Mouse (Mus musculus): ENCODE data around the gene Slc25a16. TPM values are rescaled to one million over a fixed set of nuclear protein-coding genes. Genes with fewer than 3 reads are reported as not detected.

Gene Slc25a16
- polyA plus RNA-seq, 1 experiment = 24.0 TPM

GRCm38 (mm10) chr10:62893356-62893884 lies 27.0 kb upstream of the Slc25a16 start:
- H3K27ac ChIP-seq (ENCODE audit: control insufficient read depth, insufficient read depth, low read length) = no peak overlapping the region
- no peaks in the 10 kb centered on the region for H3K4me1 ChIP-seq (replicated peaks; ENCODE audit: control insufficient read depth, insufficient read depth, low read length)
- no peaks in the 10 kb centered on the region for H3K36me3 ChIP-seq (ENCODE audit: control insufficient read depth, insufficient read depth, low read length)
- TF ChIP-seq POLR2A (IDR thresholded peaks at IDR 0.05; ENCODE audit: control insufficient read depth, extremely low read depth, insufficient read depth, low read length, poor library complexity) (no peak), CTCF (IDR thresholded peaks at IDR 0.05; ENCODE audit: borderline replicate concordance, control insufficient read depth, extremely low read depth, insufficient read depth, low read length, poor library complexity) (no peak)
- no peak overlapping the region for H3K4me3 ChIP-seq (ENCODE audit: control insufficient read depth, insufficient read depth, low read length)
- no peaks in the 10 kb centered on the region for H3K27me3 ChIP-seq (ENCODE audit: control insufficient read depth, insufficient read depth, low read length)
- no peak for DNase-seq
- 13% methylated on average over 6 of the region's 6 CpGs for WGBS

- Histone ChIP-seq H3K4me1 (replicated peaks; ENCODE audit: control insufficient read depth, insufficient read depth, low read length) (no peaks in the 10 kb centered on the region), H3K36me3 (ENCODE audit: control insufficient read depth, insufficient read depth, low read length) (no peaks in the 10 kb centered on the region), H3K27ac (ENCODE audit: control insufficient read depth, insufficient read depth, low read length) (no peak overlapping the region), H3K4me3 (ENCODE audit: control insufficient read depth, insufficient read depth, low read length) (no peak overlapping the region), H3K27me3 (ENCODE audit: control insufficient read depth, insufficient read depth, low read length) (no peaks in the 10 kb centered on the region)
- 95% methylated on average over 3 of the region's 3 CpGs for WGBS
- TF ChIP-seq POLR2A (IDR thresholded peaks at IDR 0.05; ENCODE audit: control insufficient read depth, extremely low read depth, insufficient read depth, low read length, poor library complexity) (no peak), CTCF (IDR thresholded peaks at IDR 0.05; ENCODE audit: borderline replicate concordance, control insufficient read depth, extremely low read depth, insufficient read depth, low read length, poor library complexity) (no peak)
- no peak for DNase-seq
These were observed 26.0 kb upstream of the Slc25a16 start for GRCm38 (mm10) chr10:62894447-62894846.

GRCm38 (mm10) chr10:62895386-62895785 lies 25.0 kb upstream of the Slc25a16 start:
- no peaks in the 10 kb centered on the region for H3K36me3 ChIP-seq (ENCODE audit: control insufficient read depth, insufficient read depth, low read length)
- no peak overlapping the region for H3K27ac ChIP-seq (ENCODE audit: control insufficient read depth, insufficient read depth, low read length)
- no peaks in the 10 kb centered on the region for H3K4me1 ChIP-seq (replicated peaks; ENCODE audit: control insufficient read depth, insufficient read depth, low read length)
- TF ChIP-seq POLR2A (IDR thresholded peaks at IDR 0.05; ENCODE audit: control insufficient read depth, extremely low read depth, insufficient read depth, low read length, poor library complexity) = no peak
- no peak for TF ChIP-seq CTCF (IDR thresholded peaks at IDR 0.05; ENCODE audit: borderline replicate concordance, control insufficient read depth, extremely low read depth, insufficient read depth, low read length, poor library complexity)
- no peaks in the 10 kb centered on the region for H3K27me3 ChIP-seq (ENCODE audit: control insufficient read depth, insufficient read depth, low read length)
- no peak for DNase-seq
- 68% methylated on average over 6 of the region's 6 CpGs for WGBS
- no peak overlapping the region for H3K4me3 ChIP-seq (ENCODE audit: control insufficient read depth, insufficient read depth, low read length)

- H3K27me3 ChIP-seq (ENCODE audit: control insufficient read depth, insufficient read depth, low read length) = no peaks in the 10 kb centered on the region
- H3K4me1 ChIP-seq (replicated peaks; ENCODE audit: control insufficient read depth, insufficient read depth, low read length) = no peaks in the 10 kb centered on the region
- H3K4me3 ChIP-seq (ENCODE audit: control insufficient read depth, insufficient read depth, low read length) = no peak overlapping the region
- TF ChIP-seq POLR2A (IDR thresholded peaks at IDR 0.05; ENCODE audit: control insufficient read depth, extremely low read depth, insufficient read depth, low read length, poor library complexity) (no peak), CTCF (IDR thresholded peaks at IDR 0.05; ENCODE audit: borderline replicate concordance, control insufficient read depth, extremely low read depth, insufficient read depth, low read length, poor library complexity) (no peak)
- H3K27ac ChIP-seq (ENCODE audit: control insufficient read depth, insufficient read depth, low read length) = no peak overlapping the region
- WGBS = 73% methylated on average over 4 of the region's 4 CpGs
- no peak for DNase-seq
- no peaks in the 10 kb centered on the region for H3K36me3 ChIP-seq (ENCODE audit: control insufficient read depth, insufficient read depth, low read length)
These were observed 24.4 kb upstream of the Slc25a16 start for GRCm38 (mm10) chr10:62896035-62896434.

GRCm38 (mm10) chr10:62896774-62897173 lies 23.7 kb upstream of the Slc25a16 start:
- H3K36me3 ChIP-seq (ENCODE audit: control insufficient read depth, insufficient read depth, low read length) = no peaks in the 10 kb centered on the region
- no peak overlapping the region for H3K4me3 ChIP-seq (ENCODE audit: control insufficient read depth, insufficient read depth, low read length)
- TF ChIP-seq CTCF (IDR thresholded peaks at IDR 0.05; ENCODE audit: borderline replicate concordance, control insufficient read depth, extremely low read depth, insufficient read depth, low read length, poor library complexity) (no peak), POLR2A (IDR thresholded peaks at IDR 0.05; ENCODE audit: control insufficient read depth, extremely low read depth, insufficient read depth, low read length, poor library complexity) (no peak)
- no peak overlapping the region for H3K27ac ChIP-seq (ENCODE audit: control insufficient read depth, insufficient read depth, low read length)
- DNase-seq = no peak
- no peaks in the 10 kb centered on the region for H3K27me3 ChIP-seq (ENCODE audit: control insufficient read depth, insufficient read depth, low read length)
- no peaks in the 10 kb centered on the region for H3K4me1 ChIP-seq (replicated peaks; ENCODE audit: control insufficient read depth, insufficient read depth, low read length)
- WGBS = 90% methylated on average over 4 of the region's 4 CpGs

GRCm38 (mm10) chr10:62897437-62897836 lies 23.0 kb upstream of the Slc25a16 start:
- whole genome bisulfite sequencing = 100% methylated on average over 3 of the region's 3 CpGs
- Histone ChIP-seq H3K4me1 (replicated peaks; ENCODE audit: control insufficient read depth, insufficient read depth, low read length) (no peaks in the 10 kb centered on the region), H3K36me3 (ENCODE audit: control insufficient read depth, insufficient read depth, low read length) (no peaks in the 10 kb centered on the region), H3K27me3 (ENCODE audit: control insufficient read depth, insufficient read depth, low read length) (no peaks in the 10 kb centered on the region), H3K27ac (ENCODE audit: control insufficient read depth, insufficient read depth, low read length) (no peak overlapping the region), H3K4me3 (ENCODE audit: control insufficient read depth, insufficient read depth, low read length) (no peak overlapping the region)
- DNase-seq = no peak
- no peak for TF ChIP-seq POLR2A (IDR thresholded peaks at IDR 0.05; ENCODE audit: control insufficient read depth, extremely low read depth, insufficient read depth, low read length, poor library complexity)
- no peak for TF ChIP-seq CTCF (IDR thresholded peaks at IDR 0.05; ENCODE audit: borderline replicate concordance, control insufficient read depth, extremely low read depth, insufficient read depth, low read length, poor library complexity)

- WGBS = 97% methylated on average over 2 of the region's 2 CpGs
- no peaks in the 10 kb centered on the region for H3K27me3 ChIP-seq (ENCODE audit: control insufficient read depth, insufficient read depth, low read length)
- TF ChIP-seq POLR2A (IDR thresholded peaks at IDR 0.05; ENCODE audit: control insufficient read depth, extremely low read depth, insufficient read depth, low read length, poor library complexity) (no peak), CTCF (IDR thresholded peaks at IDR 0.05; ENCODE audit: borderline replicate concordance, control insufficient read depth, extremely low read depth, insufficient read depth, low read length, poor library complexity) (no peak)
- no peak overlapping the region for H3K27ac ChIP-seq (ENCODE audit: control insufficient read depth, insufficient read depth, low read length)
- H3K4me1 ChIP-seq (replicated peaks; ENCODE audit: control insufficient read depth, insufficient read depth, low read length) = no peaks in the 10 kb centered on the region
- H3K4me3 ChIP-seq (ENCODE audit: control insufficient read depth, insufficient read depth, low read length) = no peak overlapping the region
- H3K36me3 ChIP-seq (ENCODE audit: control insufficient read depth, insufficient read depth, low read length) = no peaks in the 10 kb centered on the region
- no peak for DNase-seq
These were observed 22.4 kb upstream of the Slc25a16 start for GRCm38 (mm10) chr10:62898061-62898460.

All from thymus, adult 2 months (tissue).